Comparison of ENCODE assay signal across 8 mouse cellular contexts in genomic region chr9:65195621-65195981, GRCm38 (mm10). TPM values are rescaled to one million over a fixed set of nuclear protein-coding genes. Genes with fewer than 3 reads are reported as not detected.
A peak's percentile ranks its signal among the peaks of the same experiment; 100 is the strongest.
DNase-seq lines count a peak whose midpoint lies in the region; ATAC-seq and TF ChIP-seq lines count a peak whose summit lies in the region.

No protein-coding gene starts in this region.

- H3K9ac ChIP-seq in liver, embryonic 12.5 days, result peak overlapping the region; percentile 57

- H3K4me2 ChIP-seq in liver, embryonic 12.5 days, result peak overlapping the region; percentile 44
- peak overlapping the region; percentile 58 for H3K4me2 ChIP-seq in myocyte (ENCODE audit: low read depth)

- TF ChIP-seq POLR2A in bone marrow macrophage, adult 2 months (IDR thresholded peaks at IDR 0.05; ENCODE audit: borderline replicate concordance, low read depth, low read length), result peak; percentile 73; the same call in 1 of the 2 replicates
- peak; percentile 16 for TF ChIP-seq POLR2A in myocyte (IDR thresholded peaks at IDR 0.05; ENCODE audit: insufficient read length, low read depth)

- peak overlapping the region; percentile 67 for H3K27ac ChIP-seq in bone marrow macrophage, adult 2 months (ENCODE audit: insufficient read depth, low read depth, low read length)
- H3K27ac ChIP-seq in liver, embryonic 12.5 days, result peak overlapping the region; percentile 94

- no peaks in the 10 kb centered on the region for H3K27me3 ChIP-seq in liver, embryonic 12.5 days (replicated peaks)
- H3K27me3 ChIP-seq in myocyte (ENCODE audit: control insufficient read depth, insufficient read depth, insufficient read length), result no peaks in the 10 kb centered on the region

- no peaks in the 10 kb centered on the region for H3K36me3 ChIP-seq in liver, embryonic 12.5 days
- H3K36me3 ChIP-seq in myocyte (ENCODE audit: control insufficient read depth, insufficient read depth), result no peaks in the 10 kb centered on the region

- ATAC-seq in inflammation-experienced regulatory T-cells, adult 6 months, result peak; percentile 30
- 0 out of 2 replicates have a peak, but pooled peaks have one; percentile 1 for ATAC-seq in liver, embryonic 12.5 days

- no peaks in the 10 kb centered on the region for H3K9me3 ChIP-seq in liver, embryonic 12.5 days (replicated peaks)

- no peak overlapping the region for H3ac ChIP-seq in myocyte (ENCODE audit: control insufficient read depth, insufficient read length)

- peaks cover 43% of the 10 kb centered on the region for H3K4me1 ChIP-seq in bone marrow macrophage, adult 2 months (ENCODE audit: control insufficient read depth, insufficient read depth, low read length)
- peaks cover 88% of the 10 kb centered on the region for H3K4me1 ChIP-seq in liver, embryonic 12.5 days

- DNase-seq in ovary, postnatal 36 days (ENCODE audit: low spot score), result peak; percentile 37
- no peak for DNase-seq in ovary, postnatal 14 days (ENCODE audit: low spot score)
- peak; percentile 46 for DNase-seq in gastrocnemius, postnatal 25 days
- DNase-seq in urinary bladder, postnatal 10 days (ENCODE audit: low spot score), result no peak

- TF ChIP-seq CTCF in bone marrow macrophage, adult 2 months (IDR thresholded peaks at IDR 0.05; ENCODE audit: low read depth, low read length), result no peak

- no peaks in the 10 kb centered on the region for H3K79me2 ChIP-seq in myocyte (ENCODE audit: control insufficient read depth, insufficient read depth)

- 27% methylated on average over 8 of the region's 8 CpGs for WGBS in liver, embryonic 12.5 days (ENCODE audit: insufficient replicate concordance)

- H3K4me3 ChIP-seq in bone marrow macrophage, adult 2 months (ENCODE audit: insufficient read depth, low read length), result no peak overlapping the region
- H3K4me3 ChIP-seq in liver, embryonic 12.5 days, result no peak overlapping the region
- H3K4me3 ChIP-seq in myocyte, result no peak overlapping the region

TF ChIP-seq in myocyte, 11 proteins besides CTCF, POLR2A, EP300 and RAD21:
- TF ChIP-seq MYOG (IDR thresholded peaks at IDR 0.05; ENCODE audit: control insufficient read depth in 1 of 3, insufficient read depth in 1 of 3, insufficient read length in 2 of 3, low read depth in 2 of 3) (no peak), MYOD1 (IDR thresholded peaks at IDR 0.05; ENCODE audit: control insufficient read depth in 1 of 3, insufficient read length in 2 of 3, low read depth in 2 of 3) (peak in 1 of 3 experiments; percentile 26)

RNA-seq across cellular contexts. Expression of gene Parp16, which starts 0.4 kb away (rescaled TPM):
- 2.9 TPM in 2 replicates for polyA plus RNA-seq in bone marrow macrophage, adult 2 months (2012; ENCODE audit: insufficient read depth, insufficient read length, missing spikeins)
- 1 to 10 TPM; 3.8 to 5.3 TPM for total RNA-seq in gastrocnemius, postnatal 25 days (2021)
- 1 to 10 TPM; 5.4 to 8.0 (median 5.8) TPM for polyA plus RNA-seq in inflammation-experienced regulatory T-cells, adult 6 months (2017; shearing (Covaris generic))
- 7.7 and 8.6 TPM in 2 replicates for polyA plus RNA-seq in liver, embryonic 12.5 days (2016; fragmentation: Nextera tagmentation; extraction: Ambion mirVana)
- polyA plus RNA-seq in myocyte (2012; fragmentation: generic; extraction: Trizol), result 2.2 TPM

RNA-seq across cellular contexts. Expression of gene Igdcc3, which starts 54.6 kb away (rescaled TPM):
- not detected in 2 replicates for polyA plus RNA-seq in bone marrow macrophage, adult 2 months (2012; ENCODE audit: insufficient read depth, insufficient read length, missing spikeins)
- under 1 TPM; 0.21 to 0.33 TPM for total RNA-seq in gastrocnemius, postnatal 25 days (2021)
- polyA plus RNA-seq in inflammation-experienced regulatory T-cells, adult 6 months (2017; shearing (Covaris generic)), result not detected
- 0.75 and 0.79 TPM in 2 replicates for polyA plus RNA-seq in liver, embryonic 12.5 days (2016; fragmentation: Nextera tagmentation; extraction: Ambion mirVana)
- polyA plus RNA-seq in myocyte (2012; fragmentation: generic; extraction: Trizol), result not detected

Comparison
In these comparisons a context has a peak if more than half of its experiments do, and no peak if none do; other contexts are left out.
1. DNase-seq: peak in ovary, postnatal 36 days (single experiment) and gastrocnemius, postnatal 25 days (single experiment); none in ovary, postnatal 14 days (single experiment) and urinary bladder, postnatal 10 days (single experiment).